Mouse (Mus musculus) frontal cortex, postnatal 36 days (tissue): ENCODE data around the gene Gpr50.

Experiments
- DNase-seq, 2 experiments: peaks; one replicate each; pipeline ENCODE4 v3.0.0; 2022; ENCODE audit warnings: low spot score in 2 of 2

The Gpr50 gene

GRCm38 (mm10) chrX:71663374-71663773, at the start of gene Gpr50:
Gpr50 (plus strand) TSS chrX:71663667.
- DNase-seq = no peak

GRCm38 (mm10) chrX:71622286-71622685, 41.2 kb upstream of the Gpr50 start:
- DNase-seq = no peak

- peak; percentile 16 to 31 for DNase-seq
Measured at GRCm38 (mm10) chrX:71623843-71624242, 39.6 kb upstream of the Gpr50 start.

- DNase-seq = peak; percentile 40 to 69
Measured at GRCm38 (mm10) chrX:71628306-71628705, 35.2 kb upstream of the Gpr50 start.

- no peak for DNase-seq
Measured at GRCm38 (mm10) chrX:71630709-71631108, 32.8 kb upstream of the Gpr50 start.

- DNase-seq = no peak
Measured at GRCm38 (mm10) chrX:71631130-71631529, 32.3 kb upstream of the Gpr50 start.

GRCm38 (mm10) chrX:71647958-71648357, 15.5 kb upstream of the Gpr50 start:
- peak; percentile 52 to 62 for DNase-seq

GRCm38 (mm10) chrX:71648434-71648833, 15.0 kb upstream of the Gpr50 start:
- DNase-seq = no peak

- DNase-seq = peak; percentile 20 to 66
Measured at GRCm38 (mm10) chrX:71648848-71649454, 14.5 kb upstream of the Gpr50 start.

GRCm38 (mm10) chrX:71649993-71650392, 13.5 kb upstream of the Gpr50 start:
- no peak for DNase-seq

GRCm38 (mm10) chrX:71661794-71662193, 1.7 kb upstream of the Gpr50 start:
- DNase-seq = no peak

GRCm38 (mm10) chrX:71663871-71664687, 612 bp downstream of the Gpr50 start:
- DNase-seq = no peak

GRCm38 (mm10) chrX:71664688-71665026, 1.2 kb downstream of the Gpr50 start:
- no peak for DNase-seq

- no peak for DNase-seq
Measured at GRCm38 (mm10) chrX:71670254-71670653, 6.8 kb downstream of the Gpr50 start.

GRCm38 (mm10) chrX:71700817-71701469, 37.5 kb downstream of the Gpr50 start:
- DNase-seq = no peak
